Mouse (Mus musculus) adrenal gland, adult 2 months (tissue): Measurements from ENCODE around the gene Mtmr12. TPM values are rescaled to one million over a fixed set of nuclear protein-coding genes. Genes with fewer than 3 reads are reported as not detected.

Source experiments
- DNase-seq: peaks from one replicate; pipeline ENCODE4 v3.0.0; 2021
- polyA plus RNA-seq: library from polyadenylated mRNA; depleted of rRNA; stranded (reverse); fragments of >200 nt; gene quantifications from 2 replicates; pipeline ENCODE4 v1.2.3, GENCODE M21; 2012
- total RNA-seq, 2 experiments: library from RNA; stranded (reverse); gene quantifications; 2 replicates each; pipeline ENCODE4 v1.2.3; 2021

The Mtmr12 gene
- total and polyA plus RNA-seq, 3 experiments = 11.9 to 24.1 (median 21.0) TPM

DNA sequence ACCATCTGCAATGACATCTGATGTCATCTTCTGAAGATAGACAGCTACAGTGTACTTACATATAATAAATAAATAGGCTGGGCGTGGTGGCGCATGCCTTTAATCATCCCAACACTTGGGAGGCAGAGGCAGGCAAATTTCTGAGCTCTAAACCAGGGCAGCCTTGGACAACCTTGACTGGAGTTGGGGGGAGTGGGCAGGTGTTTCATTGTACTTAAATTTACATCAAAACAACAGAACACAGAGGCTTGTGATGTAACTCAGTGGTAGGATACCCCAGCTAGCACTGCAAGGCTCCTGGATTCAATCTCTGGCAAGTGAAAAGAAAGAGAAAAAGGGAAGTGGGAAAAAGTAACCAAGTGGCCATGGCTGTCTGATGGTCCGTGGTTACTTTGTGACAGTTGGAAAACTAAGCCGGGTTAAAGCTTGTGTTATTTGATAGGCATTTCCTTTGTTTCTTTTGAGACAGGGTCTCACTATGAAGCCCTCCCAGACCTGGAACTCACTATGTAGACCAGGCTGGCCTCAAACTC lies 70.3 kb downstream of the Mtmr12 start:
- no peak for DNase-seq

DNA sequence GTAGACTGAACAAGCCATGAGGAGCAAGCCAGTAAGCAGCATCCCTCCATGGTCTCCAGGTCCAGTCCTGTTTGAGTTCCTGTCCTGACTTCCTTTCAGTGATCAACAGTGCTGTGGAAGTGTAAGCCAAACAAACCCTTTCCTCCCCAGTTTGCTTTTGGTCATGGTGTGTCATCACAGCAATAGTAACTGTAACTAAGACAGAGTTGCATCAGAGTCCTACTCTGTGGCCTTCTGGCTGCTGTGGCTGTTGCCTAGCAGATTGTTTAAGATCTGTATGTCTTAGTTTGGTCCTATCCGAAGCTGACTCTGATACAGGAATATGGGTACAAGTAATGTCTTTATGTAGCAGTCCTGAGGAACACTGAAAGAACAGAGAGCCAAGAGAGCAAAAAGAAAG lies 75.0 kb downstream of the Mtmr12 start:
- DNase-seq = peak; percentile 16

DNA sequence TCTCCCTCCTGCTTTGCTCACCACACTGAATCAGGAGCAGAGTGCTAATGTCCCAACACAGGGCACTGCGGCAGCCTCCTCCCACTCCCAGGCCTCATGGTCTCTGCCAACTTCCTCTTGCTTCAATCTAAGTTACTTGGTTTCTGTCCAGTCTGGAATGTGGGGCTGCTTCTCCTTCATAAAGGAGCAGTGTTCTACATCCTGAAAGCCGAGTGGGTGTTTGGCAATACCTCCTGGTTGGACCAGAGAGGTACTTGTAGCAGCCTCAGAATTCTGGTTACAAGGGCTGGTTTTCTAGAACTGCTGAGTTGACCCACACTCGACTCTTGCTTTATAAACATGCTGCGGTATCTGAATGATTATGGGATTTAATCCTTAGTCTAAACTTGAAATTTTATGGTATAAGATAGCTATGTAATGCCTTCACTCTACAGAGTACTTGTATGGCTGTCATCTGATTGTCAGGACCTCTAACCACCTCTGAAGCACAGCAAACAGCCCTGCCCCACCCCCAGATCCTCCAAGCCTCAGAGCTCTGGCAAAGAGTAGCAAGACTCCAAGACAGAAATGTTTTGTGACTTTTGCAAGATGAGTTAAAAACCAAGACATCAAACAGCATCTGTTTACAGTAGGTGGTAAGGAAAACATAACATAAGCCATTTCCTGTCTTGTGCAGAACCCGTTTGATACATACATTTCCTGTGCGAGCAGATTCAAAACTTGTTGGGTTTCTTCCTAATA lies 80.1 kb downstream of the Mtmr12 start:
- DNase-seq = no peak

DNA sequence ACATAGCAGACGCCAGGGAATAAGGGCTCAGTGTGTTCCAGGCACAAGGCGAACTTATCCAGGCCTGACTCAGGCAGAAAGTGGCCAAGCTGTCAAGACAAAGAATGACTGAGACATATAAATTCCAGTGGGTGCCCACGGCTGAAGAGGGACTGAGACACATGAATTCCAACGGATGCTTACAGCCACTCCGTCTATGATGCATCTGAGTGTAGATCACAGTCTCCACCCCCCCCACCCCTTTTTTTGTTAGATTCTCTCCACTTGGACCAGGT lies 80.6 kb downstream of the Mtmr12 start:
- DNase-seq = no peak

DNA sequence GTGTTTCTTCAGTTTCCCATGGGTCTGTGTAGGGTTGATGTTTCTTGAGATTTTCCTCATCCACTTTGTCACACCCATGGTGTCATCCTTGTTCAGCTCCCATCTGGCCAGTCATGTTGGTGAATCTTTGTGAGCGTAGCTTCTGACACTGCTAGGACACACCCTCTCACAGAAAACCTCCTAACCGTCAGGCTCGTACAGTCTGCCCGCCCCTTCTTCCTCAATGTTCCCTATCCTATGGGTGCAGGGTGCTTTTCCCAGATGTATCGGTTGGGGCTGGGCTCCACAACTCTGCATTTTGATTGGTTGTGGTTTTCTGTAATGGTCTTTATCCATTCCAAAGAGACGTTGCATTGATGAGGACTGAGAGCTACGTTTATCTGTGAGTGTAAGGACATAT lies 85.5 kb downstream of the Mtmr12 start:
- no peak for DNase-seq

DNA sequence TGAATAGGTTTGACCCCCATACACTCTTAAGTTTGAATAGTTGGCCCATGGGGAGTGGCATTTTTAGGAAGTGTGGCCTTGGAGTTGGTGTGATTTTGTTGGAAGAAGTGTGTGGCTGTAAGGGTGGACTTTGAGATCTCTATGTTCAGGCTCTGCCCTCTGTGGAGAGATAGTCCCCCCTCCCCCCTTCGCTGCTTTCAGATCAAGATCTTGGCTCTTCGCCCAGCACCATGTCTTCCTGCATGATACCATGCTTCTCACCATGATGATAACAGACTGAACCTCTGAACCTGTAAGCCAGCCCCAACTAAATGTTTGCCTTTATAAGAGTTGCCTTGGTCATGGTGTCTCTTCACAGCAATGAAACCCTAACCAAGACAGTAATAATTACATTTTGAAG lies 86.9 kb downstream of the Mtmr12 start:
- no peak for DNase-seq

DNA sequence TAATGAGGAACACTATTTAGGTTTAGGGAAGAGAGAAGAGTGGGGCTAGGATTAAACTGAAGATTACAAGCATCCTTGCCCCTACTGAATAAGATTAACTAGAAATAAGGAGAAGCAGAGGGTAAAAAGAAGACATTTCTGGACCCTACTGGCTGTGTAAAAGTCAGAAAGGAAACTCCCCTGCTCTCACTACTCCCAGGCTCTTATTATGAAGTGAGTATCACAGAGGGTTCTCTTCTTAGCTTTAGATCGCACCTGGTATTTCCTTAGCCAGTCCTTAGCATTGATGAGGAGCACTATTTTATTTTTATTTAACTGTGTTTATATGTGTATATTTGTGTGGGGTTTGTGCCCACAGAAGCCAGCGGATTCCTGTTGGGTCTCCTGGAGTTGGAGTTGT lies 91.4 kb downstream of the Mtmr12 start:
- no peak for DNase-seq

DNA sequence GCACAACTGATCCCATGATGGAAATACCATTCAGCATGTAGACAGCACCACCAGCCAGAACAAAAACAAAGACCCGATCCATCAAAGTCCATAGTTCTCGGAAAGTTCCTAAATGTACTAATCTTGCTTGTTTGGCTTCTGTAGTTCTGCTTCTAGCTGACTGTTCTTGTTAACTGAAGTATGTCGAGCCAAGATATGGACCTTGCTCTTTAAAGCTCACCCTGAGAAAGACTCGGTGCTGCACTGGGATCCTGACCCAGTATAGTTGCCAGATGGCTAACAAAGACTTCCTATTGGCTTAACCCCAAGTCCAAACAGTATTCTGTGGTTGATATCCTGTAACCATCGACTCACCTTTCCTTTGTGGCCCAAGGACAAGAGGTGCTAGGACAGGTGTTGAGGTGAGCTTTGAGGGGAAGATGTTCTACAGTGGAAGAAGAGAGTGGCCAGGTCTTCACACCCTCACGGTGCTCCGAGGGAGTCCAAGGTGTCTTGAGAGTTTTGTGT lies 93.5 kb downstream of the Mtmr12 start:
- no peak for DNase-seq

DNA sequence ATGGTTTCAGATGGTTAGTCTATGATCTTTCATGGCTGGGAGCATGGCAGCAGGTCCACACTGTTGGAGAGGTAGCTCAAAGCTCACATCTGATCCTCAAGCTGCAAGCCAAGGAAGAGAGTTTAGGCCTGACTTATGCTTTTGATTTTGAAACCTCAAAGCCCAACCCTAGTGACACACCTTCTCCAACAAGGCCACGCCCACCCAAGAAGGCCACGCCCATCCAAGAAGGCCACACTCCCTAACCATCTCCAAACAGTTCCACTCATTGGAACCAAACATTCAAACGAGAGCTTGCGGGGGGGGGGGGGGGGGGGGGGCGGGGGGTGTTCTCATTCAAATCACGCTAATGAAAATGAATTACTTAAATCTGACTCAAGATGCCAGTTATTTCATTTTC lies 96.9 kb downstream of the Mtmr12 start:
- no peak for DNase-seq

DNA sequence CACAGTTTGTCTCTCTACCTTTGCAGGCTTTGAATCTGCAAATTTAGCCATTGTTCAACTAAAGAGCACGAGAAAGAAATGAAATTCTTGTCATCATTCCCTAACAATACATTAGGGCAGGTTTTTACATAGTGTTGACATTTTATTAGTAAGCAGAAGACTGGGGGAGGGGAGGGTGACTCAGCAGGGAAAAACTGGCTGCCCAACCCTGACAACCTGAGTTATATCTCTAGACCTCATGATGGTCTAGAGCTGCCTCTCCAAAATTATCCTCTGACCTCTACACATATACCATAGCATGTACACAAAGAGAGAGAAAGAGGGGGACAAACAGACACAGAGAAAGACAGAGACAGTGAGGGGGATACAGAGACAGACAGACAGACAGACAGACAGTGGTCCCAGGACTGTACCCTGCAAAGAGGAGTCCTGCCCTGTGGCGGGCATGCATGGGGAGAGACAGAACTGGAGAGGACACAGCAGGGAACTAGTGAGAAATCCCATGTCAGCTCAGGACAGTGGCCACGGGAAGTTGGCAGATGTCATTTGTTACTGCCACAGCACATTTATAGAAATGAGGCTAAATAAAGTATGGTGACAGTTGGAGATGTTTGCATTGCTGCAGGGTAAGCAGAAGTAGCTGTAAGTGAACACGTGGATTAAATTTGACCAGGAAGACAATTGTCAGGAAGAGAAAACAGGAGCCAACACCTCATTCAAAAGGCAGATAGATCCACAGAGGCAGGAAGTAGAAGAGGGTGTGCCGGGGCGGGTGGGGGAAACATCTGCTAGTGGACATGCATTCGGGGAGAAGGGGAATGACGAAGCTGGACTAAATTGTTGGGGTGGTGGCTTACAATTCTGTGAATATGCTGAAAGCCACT lies 101.6 kb downstream of the Mtmr12 start:
- peak; percentile 36 for DNase-seq

DNA sequence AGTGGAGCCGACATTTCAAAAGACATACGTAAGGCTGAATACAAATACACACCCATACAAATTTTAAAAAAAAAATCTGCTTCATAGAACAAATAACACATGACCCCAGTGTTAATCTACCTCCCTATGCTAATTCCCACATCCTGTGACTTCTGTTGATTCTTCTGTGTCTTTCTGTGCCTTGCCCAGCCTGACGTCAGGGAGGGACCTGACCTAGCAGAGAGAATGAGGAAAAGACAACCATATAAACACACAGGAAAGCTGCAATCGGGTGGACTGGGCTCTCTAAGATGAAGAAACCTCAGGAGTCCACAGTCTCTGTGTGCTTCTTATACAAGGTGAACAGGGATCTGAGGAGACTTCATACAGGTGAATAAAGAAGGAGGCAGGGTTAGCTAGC lies 102.3 kb downstream of the Mtmr12 start:
- no peak for DNase-seq

DNA sequence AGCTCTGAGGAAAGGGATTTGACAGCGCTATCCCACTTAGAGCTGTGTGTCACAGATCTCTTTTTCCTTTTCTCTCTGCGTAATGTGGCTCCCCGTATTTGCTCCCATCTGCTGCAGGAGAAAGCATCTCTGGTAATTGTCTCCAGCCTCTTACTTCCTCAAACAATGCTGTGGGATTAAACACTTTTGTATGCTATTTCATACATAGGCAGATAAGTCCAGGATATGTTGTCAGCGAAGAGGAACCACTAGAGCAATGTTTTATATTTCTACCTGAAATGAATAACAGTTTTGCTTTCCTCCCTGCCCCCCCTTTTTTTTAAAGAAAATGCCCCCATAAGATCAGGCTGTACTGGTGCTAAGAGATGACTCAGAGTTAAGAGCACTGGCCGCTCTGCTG lies 103.7 kb downstream of the Mtmr12 start:
- DNase-seq = no peak

DNA sequence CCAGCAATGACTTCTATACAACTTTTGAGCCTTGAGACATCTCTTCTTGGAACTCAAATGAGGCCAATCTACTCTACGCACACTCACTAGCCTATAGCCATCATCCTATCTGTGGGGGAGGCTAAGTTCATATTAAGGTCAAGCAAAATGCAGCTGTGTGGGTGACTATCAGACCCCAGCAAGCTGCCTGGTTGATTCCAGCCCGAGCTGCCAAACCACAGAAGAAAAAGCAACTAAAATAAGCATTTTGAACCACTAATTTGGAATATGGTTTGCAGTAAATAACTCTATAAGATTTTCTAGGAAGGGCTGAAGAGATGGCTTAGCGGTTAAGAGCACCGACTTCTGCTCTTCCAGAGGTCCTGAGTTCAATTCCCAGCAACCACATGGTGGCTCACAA lies 105.8 kb downstream of the Mtmr12 start:
- DNase-seq = no peak

DNA sequence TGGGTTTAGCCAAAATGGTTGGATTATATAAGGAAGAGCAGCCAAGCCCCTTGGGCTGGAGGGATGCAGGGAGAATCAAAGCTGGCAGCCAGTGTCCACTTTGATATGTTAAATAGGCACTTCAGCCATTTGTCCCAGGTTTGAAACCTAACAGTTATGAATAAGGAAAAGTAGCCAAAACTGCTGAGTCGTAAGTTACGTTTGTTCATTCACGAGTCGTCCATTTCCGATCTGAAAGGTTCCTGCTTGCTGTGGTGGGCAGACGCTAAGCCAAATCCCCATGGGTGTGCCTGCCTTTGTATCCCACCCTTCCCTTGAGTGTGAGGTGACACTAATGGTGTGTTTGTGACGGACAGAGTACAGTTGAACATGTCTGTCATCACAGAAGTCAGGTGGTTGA lies 106.6 kb downstream of the Mtmr12 start:
- DNase-seq = no peak

DNA sequence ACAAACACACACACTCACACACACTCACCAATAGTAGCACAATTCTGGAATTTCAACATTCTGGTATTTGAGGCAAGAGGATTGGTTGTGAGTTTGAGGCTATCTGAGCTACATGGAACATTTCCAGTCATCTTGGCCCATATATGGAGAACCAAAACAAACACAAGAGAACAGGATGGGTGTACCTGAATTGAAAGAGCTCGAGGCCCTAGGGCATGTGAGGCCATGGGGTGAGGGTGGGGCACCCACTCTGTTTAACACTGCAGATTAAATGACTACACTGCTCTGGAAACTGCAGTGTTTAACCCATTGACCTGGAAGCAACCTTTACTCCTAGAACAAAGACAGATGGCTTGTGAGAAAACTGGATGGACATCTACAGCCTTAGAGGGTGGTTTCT lies 108.4 kb downstream of the Mtmr12 start:
- DNase-seq = no peak

DNA sequence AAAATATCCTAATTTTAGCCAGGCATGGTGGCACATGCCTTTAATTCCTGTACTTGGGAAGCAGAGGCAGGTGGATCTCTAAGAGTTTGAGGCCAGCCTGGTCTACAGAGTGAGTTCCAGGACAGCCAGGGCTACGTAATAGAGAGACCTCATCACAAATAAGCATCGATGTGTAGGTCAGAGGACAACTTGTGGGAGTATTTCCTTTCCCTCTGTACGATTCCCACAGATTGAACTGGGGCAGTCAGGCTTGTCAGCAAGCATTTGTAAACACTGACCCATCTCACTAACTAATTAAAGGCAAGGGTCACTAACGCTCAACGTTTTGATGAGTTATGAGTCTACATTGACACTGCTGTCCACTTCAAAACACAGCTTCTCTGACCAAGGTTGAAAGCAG lies 109.8 kb downstream of the Mtmr12 start:
- no peak for DNase-seq

DNA sequence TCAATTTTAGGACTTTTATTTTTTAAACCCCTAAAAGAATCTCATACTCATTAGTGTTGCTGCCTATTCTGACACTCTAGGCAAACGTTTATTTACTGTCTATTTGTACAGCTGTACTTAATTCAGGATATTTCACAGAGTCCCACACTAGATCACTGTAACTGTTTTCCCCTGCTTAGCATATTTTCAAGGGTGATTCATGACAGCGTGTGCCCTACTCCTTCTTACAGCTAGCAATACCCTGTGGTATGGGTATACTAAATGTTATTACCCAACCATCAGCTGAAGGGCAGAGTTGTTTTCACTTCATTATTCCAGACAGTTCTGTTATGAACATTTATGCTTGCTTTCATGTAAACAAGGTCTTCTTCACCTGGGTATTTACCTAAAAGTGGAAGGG lies 111.2 kb downstream of the Mtmr12 start:
- no peak for DNase-seq

DNA sequence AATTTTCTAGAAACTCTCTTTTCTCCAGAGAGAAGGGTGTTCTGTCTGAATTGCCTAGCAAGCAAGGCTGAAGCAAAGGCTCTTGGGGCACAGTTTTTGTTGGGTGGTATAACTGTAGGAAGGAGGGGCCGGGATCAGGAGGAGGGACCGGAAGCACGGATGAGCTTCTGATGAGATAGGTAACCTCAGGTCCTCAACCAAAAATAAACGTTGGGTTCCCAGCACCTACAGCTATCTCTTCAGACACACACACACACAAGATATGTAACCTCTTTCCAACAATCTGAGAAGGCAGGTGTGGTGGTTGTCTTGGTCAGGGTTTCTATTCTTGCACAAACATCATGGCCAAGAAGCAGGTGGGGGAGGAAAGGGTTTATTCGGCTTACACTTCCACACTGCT lies 112.5 kb downstream of the Mtmr12 start:
- DNase-seq = no peak

DNA sequence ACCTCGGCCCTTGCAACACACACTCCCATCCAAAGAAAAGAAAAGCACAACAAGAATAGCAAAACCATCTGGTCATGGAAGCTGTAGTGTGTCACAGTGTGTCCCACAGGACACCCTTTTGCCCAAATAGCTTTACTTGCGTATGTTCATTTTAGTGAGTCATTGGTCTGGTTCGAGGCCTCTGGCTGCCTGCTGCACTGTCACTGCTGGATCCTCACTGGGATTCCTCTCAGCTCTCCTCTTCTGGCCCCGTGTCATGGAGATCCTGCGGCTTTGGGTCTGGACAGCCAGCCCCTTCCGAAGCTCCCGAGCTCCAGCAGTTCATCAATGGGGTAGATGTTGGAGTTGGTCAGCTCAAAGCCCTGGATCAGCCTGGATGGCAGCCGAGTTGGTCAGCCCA lies 113.6 kb downstream of the Mtmr12 start:
- DNase-seq = no peak

DNA sequence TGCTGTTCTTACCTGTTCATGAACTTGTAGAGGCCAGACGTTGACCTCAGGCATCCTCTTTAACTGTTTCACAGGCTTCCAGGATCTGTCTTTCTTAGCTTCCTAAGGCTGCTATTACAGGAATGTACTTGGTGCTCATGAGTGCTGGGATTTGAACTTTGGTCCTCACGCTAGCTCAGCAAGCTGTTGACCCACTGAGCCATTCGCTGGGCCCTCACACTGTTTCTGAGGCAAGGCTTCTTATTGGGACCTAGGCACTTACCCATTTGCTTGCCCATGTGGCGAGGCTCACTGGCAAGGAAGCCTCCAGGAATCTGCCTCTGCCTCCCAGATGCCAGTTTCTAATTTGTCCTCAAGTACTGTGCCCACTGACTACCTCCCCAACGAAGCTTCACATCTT lies 115.1 kb downstream of the Mtmr12 start:
- DNase-seq = no peak

DNA sequence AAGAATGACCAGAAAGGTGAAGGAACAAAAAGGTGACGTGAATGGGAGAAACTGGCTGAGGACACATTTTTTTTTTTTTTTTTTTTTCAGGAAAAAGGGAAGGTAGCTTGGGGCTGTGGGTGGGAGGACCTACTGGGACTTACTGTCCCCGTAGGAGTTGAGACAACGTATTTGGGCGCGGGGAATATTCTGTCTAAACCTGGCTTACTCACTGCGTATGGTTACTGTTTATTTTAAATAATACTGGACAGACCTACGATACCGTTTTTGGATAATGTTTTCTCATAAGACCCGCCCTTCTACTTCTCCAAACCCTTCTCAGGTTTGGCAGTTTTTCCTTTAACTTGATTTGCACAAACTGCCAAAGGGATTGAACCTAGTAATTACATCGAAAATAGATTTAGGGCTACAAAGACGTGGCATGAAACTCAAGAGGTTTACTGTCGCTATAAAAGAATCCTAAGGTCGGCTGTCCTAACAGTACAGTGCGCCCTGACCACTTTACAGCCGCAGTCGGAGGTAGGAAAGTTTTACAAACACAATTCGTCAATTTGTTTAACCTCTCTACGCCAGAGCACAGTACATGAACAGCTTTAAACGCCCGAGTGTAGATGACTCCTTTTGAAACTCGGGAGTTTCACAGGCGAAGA lies 115.7 kb downstream of the Mtmr12 start:
- DNase-seq = no peak

DNA sequence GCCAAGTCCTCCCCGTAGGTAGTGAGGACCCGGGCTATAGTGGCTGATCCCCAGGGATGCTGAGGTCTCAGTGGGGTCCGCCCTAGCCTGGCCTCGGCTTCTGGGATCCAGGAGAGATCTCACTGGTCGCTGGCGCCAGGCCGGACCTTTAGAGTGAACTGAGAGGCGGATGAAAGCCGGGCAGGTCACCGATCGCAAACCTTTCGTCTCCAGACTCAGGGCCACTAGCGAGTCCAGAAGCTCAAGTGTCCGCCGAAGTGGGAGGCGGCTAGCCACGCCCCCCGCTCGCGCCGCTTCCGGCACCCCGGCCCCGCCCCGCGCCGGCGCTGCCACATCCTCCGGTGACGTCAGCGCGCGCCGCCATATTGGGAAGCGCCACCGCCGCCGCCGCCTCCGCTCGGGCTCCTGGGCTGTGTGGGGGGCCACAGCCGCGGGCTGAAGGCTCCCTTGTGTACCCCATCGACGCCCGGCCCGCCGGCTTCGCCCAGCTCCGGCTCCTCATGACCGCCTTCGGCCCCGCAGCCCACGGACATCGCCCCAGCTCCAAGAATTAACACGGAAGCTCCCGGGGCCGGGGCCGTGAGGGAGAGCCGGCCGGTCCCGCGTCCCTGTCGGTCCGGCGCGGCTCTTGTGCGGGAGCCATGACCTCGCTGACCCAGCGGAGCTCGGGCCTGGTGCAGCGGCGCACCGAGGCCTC lies 116.4 kb downstream of the Mtmr12 start, which contains the start of gene Golph3:
Golph3 (plus strand) TSS at position 360 of the 697 bp plus-strand sequence.
- DNase-seq = peak; percentile 96
